Comparison of ENCODE assay signal across 8 mouse cellular contexts in the genomic region with DNA sequence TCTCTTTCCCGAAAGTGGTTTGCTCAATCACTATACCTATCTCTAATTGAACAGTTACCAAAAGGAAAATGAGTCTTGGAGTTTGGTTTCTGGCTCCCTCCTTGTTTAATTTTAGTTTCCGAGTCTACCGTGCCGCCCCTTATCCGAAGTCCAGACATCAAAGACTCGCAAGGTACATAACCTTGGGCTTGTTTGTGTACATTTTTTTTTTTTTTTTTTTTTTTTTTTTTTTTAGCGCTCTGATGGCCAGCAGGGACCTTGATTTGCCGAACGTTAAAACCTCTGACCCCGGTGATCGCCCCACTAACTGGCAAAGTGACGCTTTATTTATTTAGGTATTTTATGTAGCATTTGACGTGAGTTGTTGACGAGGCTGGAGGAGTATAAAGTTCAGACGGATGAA. TPM values are rescaled to one million over a fixed set of nuclear protein-coding genes. Genes with fewer than 3 reads are reported as not detected.
DNase-seq lines count a peak whose midpoint lies in the region; ATAC-seq and TF ChIP-seq lines count a peak whose summit lies in the region.

No protein-coding gene starts in this region.

- ATAC-seq in kidney, embryonic 15.5 days (replicated peaks; ENCODE audit: low FRiP score) = no peak
- no peak for ATAC-seq in hindbrain, embryonic 11.5 days (ENCODE audit: low FRiP score)
- peak; percentile 26 for ATAC-seq in midbrain, embryonic 11.5 days (ENCODE audit: low FRiP score)

- TF ChIP-seq CTCF in bone marrow macrophage, adult 2 months (IDR thresholded peaks at IDR 0.05; ENCODE audit: low read depth, low read length) = no peak

- under 1% methylated on average over 15 of the region's 15 CpGs for WGBS in kidney, embryonic 15.5 days
- under 1% methylated on average over 15 of the region's 15 CpGs for WGBS in hindbrain, embryonic 11.5 days
- WGBS in midbrain, embryonic 11.5 days = 1% methylated on average over 15 of the region's 15 CpGs

- no peaks in the 10 kb centered on the region for H3K27me3 ChIP-seq in kidney, embryonic 15.5 days
- no peaks in the 10 kb centered on the region for H3K27me3 ChIP-seq in hindbrain, embryonic 11.5 days (ENCODE audit: control insufficient read depth, insufficient read depth, low read length)
- no peaks in the 10 kb centered on the region for H3K27me3 ChIP-seq in midbrain, embryonic 11.5 days (ENCODE audit: control insufficient read depth, insufficient read depth, low read length)

- DNase-seq in kidney, adult 9 months = no peak
- no peak for DNase-seq in hindbrain, embryonic 11.5 days (ENCODE audit: low spot score)
- no peak for DNase-seq in midbrain, embryonic 11.5 days (ENCODE audit: low spot score, missing footprints)
- no peak for DNase-seq in right cerebral cortex, adult 2 months (ENCODE audit: low spot score in 2 of 2)
- no peak for DNase-seq in cerebellum, postnatal 25 days
- no peak for DNase-seq in spleen, adult 18-20 months

- H3K4me2 ChIP-seq in kidney, embryonic 15.5 days = peak overlapping the region; percentile 84
- H3K4me2 ChIP-seq in hindbrain, embryonic 11.5 days (replicated peaks; ENCODE audit: low read depth, low read length) = peak overlapping the region; percentile 61
- peak overlapping the region; percentile 66 for H3K4me2 ChIP-seq in midbrain, embryonic 11.5 days

- H3K9ac ChIP-seq in kidney, embryonic 15.5 days = peak overlapping the region; percentile 56
- H3K9ac ChIP-seq in hindbrain, embryonic 11.5 days (ENCODE audit: low read depth, low read length) = peak overlapping the region; percentile 28
- peak overlapping the region; percentile 62 for H3K9ac ChIP-seq in midbrain, embryonic 11.5 days (ENCODE audit: low read length)

- H3K27ac ChIP-seq in kidney, embryonic 15.5 days = peak overlapping the region; percentile 94
- H3K27ac ChIP-seq in bone marrow macrophage, adult 2 months (ENCODE audit: insufficient read depth, low read depth, low read length) = peak overlapping the region; percentile 96
- H3K27ac ChIP-seq in hindbrain, embryonic 11.5 days (ENCODE audit: low read depth, low read length) = peak overlapping the region; percentile 58
- H3K27ac ChIP-seq in midbrain, embryonic 11.5 days (ENCODE audit: low read depth, low read length) = peak overlapping the region; percentile 62; the same call in 1 of the 2 replicates

- H3K36me3 ChIP-seq in kidney, embryonic 15.5 days = no peaks in the 10 kb centered on the region
- H3K36me3 ChIP-seq in hindbrain, embryonic 11.5 days (ENCODE audit: control insufficient read depth, insufficient read depth, low read length) = no peaks in the 10 kb centered on the region
- H3K36me3 ChIP-seq in midbrain, embryonic 11.5 days (ENCODE audit: control insufficient read depth, insufficient read depth, low read length) = no peaks in the 10 kb centered on the region

- peak overlapping the region; percentile 65 for H3K4me3 ChIP-seq in kidney, embryonic 15.5 days (replicated peaks)
- H3K4me3 ChIP-seq in bone marrow macrophage, adult 2 months (ENCODE audit: insufficient read depth, low read length) = peak overlapping the region; percentile 61
- peak overlapping the region; percentile 56 for H3K4me3 ChIP-seq in hindbrain, embryonic 11.5 days (ENCODE audit: low read depth, low read length)
- peak overlapping the region; percentile 52 for H3K4me3 ChIP-seq in midbrain, embryonic 11.5 days (ENCODE audit: low read depth, low read length)

- TF ChIP-seq POLR2A in bone marrow macrophage, adult 2 months (IDR thresholded peaks at IDR 0.05; ENCODE audit: borderline replicate concordance, low read depth, low read length) = no peak

- peaks cover 19% of the 10 kb centered on the region for H3K4me1 ChIP-seq in kidney, embryonic 15.5 days
- H3K4me1 ChIP-seq in bone marrow macrophage, adult 2 months (ENCODE audit: control insufficient read depth, insufficient read depth, low read length) = peaks cover 12% of the 10 kb centered on the region
- H3K4me1 ChIP-seq in hindbrain, embryonic 11.5 days (replicated peaks; ENCODE audit: control insufficient read depth, insufficient read depth, low read length) = no peaks in the 10 kb centered on the region
- H3K4me1 ChIP-seq in midbrain, embryonic 11.5 days (ENCODE audit: control insufficient read depth, insufficient read depth, low read length) = no peaks in the 10 kb centered on the region

- no peaks in the 10 kb centered on the region for H3K9me3 ChIP-seq in kidney, embryonic 15.5 days (replicated peaks)
- H3K9me3 ChIP-seq in hindbrain, embryonic 11.5 days (ENCODE audit: control insufficient read depth, low read length) = no peaks in the 10 kb centered on the region
- H3K9me3 ChIP-seq in midbrain, embryonic 11.5 days (ENCODE audit: control insufficient read depth, low read length) = no peaks in the 10 kb centered on the region

RNA-seq across cellular contexts. Expression of a gene that starts 1.2 kb away (rescaled TPM):
- polyA plus RNA-seq in kidney, embryonic 15.5 days (2015; fragmentation: Nextera tagmentation; extraction: Ambion mirVana) = 37.8 and 40.5 TPM in 2 replicates
- 164 and 169 TPM in 2 replicates for polyA plus RNA-seq in bone marrow macrophage, adult 2 months (2012; ENCODE audit: insufficient read depth, insufficient read length, missing spikeins)
- 17.3 and 19.2 TPM in 2 replicates for polyA plus RNA-seq in hindbrain, embryonic 11.5 days (2014; fragmentation: Nextera tagmentation; extraction: Ambion mirVana)
- 12.3 and 14.9 TPM in 2 replicates for polyA plus RNA-seq in midbrain, embryonic 11.5 days (2014; fragmentation: Nextera tagmentation; extraction: Ambion mirVana)

RNA-seq across cellular contexts. Expression of a gene that starts 1.3 kb away (rescaled TPM):
- 8.4 and 9.8 TPM in 2 replicates for polyA plus RNA-seq in kidney, embryonic 15.5 days (2015; fragmentation: Nextera tagmentation; extraction: Ambion mirVana)
- 31.9 and 39.4 TPM in 2 replicates for polyA plus RNA-seq in bone marrow macrophage, adult 2 months (2012; ENCODE audit: insufficient read depth, insufficient read length, missing spikeins)
- polyA plus RNA-seq in hindbrain, embryonic 11.5 days (2014; fragmentation: Nextera tagmentation; extraction: Ambion mirVana) = 2.8 and 3.0 TPM in 2 replicates
- 1.5 and 2.4 TPM in 2 replicates for polyA plus RNA-seq in midbrain, embryonic 11.5 days (2014; fragmentation: Nextera tagmentation; extraction: Ambion mirVana)

RNA-seq across cellular contexts. Expression of a gene that starts 15.4 kb away (rescaled TPM):
- polyA plus RNA-seq in kidney, embryonic 15.5 days (2015; fragmentation: Nextera tagmentation; extraction: Ambion mirVana) = 0.04 TPM in 1 of 2 replicates, not detected in the other
- not detected in 2 replicates for polyA plus RNA-seq in bone marrow macrophage, adult 2 months (2012; ENCODE audit: insufficient read depth, insufficient read length, missing spikeins)
- polyA plus RNA-seq in hindbrain, embryonic 11.5 days (2014; fragmentation: Nextera tagmentation; extraction: Ambion mirVana) = not detected in 2 replicates
- polyA plus RNA-seq in midbrain, embryonic 11.5 days (2014; fragmentation: Nextera tagmentation; extraction: Ambion mirVana) = not detected in 2 replicates

RNA-seq across cellular contexts. Expression of a gene that starts 24.6 kb away (rescaled TPM):
- 2.0 and 2.1 TPM in 2 replicates for polyA plus RNA-seq in kidney, embryonic 15.5 days (2015; fragmentation: Nextera tagmentation; extraction: Ambion mirVana)
- not detected in 2 replicates for polyA plus RNA-seq in bone marrow macrophage, adult 2 months (2012; ENCODE audit: insufficient read depth, insufficient read length, missing spikeins)
- 0.15 and 0.24 TPM in 2 replicates for polyA plus RNA-seq in hindbrain, embryonic 11.5 days (2014; fragmentation: Nextera tagmentation; extraction: Ambion mirVana)
- not detected in 2 replicates for polyA plus RNA-seq in midbrain, embryonic 11.5 days (2014; fragmentation: Nextera tagmentation; extraction: Ambion mirVana)

RNA-seq across cellular contexts. Expression of a gene that starts 32.2 kb away (rescaled TPM):
- 10.2 and 11.1 TPM in 2 replicates for polyA plus RNA-seq in kidney, embryonic 15.5 days (2015; fragmentation: Nextera tagmentation; extraction: Ambion mirVana)
- polyA plus RNA-seq in bone marrow macrophage, adult 2 months (2012; ENCODE audit: insufficient read depth, insufficient read length, missing spikeins) = not detected in 2 replicates
- not detected in 2 replicates for polyA plus RNA-seq in hindbrain, embryonic 11.5 days (2014; fragmentation: Nextera tagmentation; extraction: Ambion mirVana)
- not detected in 2 replicates for polyA plus RNA-seq in midbrain, embryonic 11.5 days (2014; fragmentation: Nextera tagmentation; extraction: Ambion mirVana)
